Mouse (Mus musculus) MEL (cell line): ENCODE results near the gene Lbh. TPM values are rescaled to one million over a fixed set of nuclear protein-coding genes. Genes with fewer than 3 reads are reported as not detected.

Experiments
- DNase-seq: peaks from one replicate; pipeline ENCODE4 v3.0.0; 2011; ENCODE audit warnings: low read depth, low spot score
- H3K27ac ChIP-seq: 2 replicates; pipeline ENCODE4 v1.5.1; 2012; ENCODE audit warnings: low read depth, mild to moderate bottlenecking, control low read depth, low read length, moderate library complexity; ENCODE audit not compliant: control insufficient read depth
- H3K27me3 ChIP-seq, 2 experiments: fragments of 150-350 bp in 1 of 2; sonication (generic) in 1 of 2; 2 replicates each; pipeline ENCODE4 v1.6.1; 2012; ENCODE audit warnings: low read length in 2 of 2, mild to moderate bottlenecking in 2 of 2, improper control_type of control experiment in 1 of 2, moderate library complexity in 1 of 2; ENCODE audit not compliant: insufficient read depth in 2 of 2, control insufficient read depth in 1 of 2
- H3K36me3 ChIP-seq, 2 experiments: 2 replicates each; pipeline ENCODE4 v1.6.1; 2012 to 2014; ENCODE audit warnings: low read length in 2 of 2, improper control_type of control experiment in 1 of 2, inconsistent platforms in 1 of 2, mild to moderate bottlenecking in 1 of 2; ENCODE audit not compliant: insufficient read depth in 2 of 2, control insufficient read depth in 1 of 2
- H3K4me1 ChIP-seq, 2 experiments: fragments of 150-350 bp in 1 of 2; sonication (generic) in 1 of 2; 2 replicates each; pipeline ENCODE4 v1.6.1; 2012; ENCODE audit warnings: low read length in 2 of 2, improper control_type of control experiment in 1 of 2, mild to moderate bottlenecking in 1 of 2; ENCODE audit not compliant: insufficient read depth in 2 of 2, control insufficient read depth in 1 of 2
- H3K4me3 ChIP-seq, 2 experiments: fragments of 150-350 bp in 1 of 2; sonication (generic) in 1 of 2; 2 replicates each; pipeline ENCODE4 v1.5.1; 2012; ENCODE audit warnings: low read depth in 2 of 2, low read length in 2 of 2, mild to moderate bottlenecking in 2 of 2, moderate library complexity in 2 of 2, control low read depth in 1 of 2, improper control_type of control experiment in 1 of 2; ENCODE audit not compliant: control insufficient read depth in 1 of 2, insufficient read depth in 1 of 2
- H3K79me2 ChIP-seq: 2 replicates; pipeline ENCODE4 v1.6.1; 2012; ENCODE audit warnings: mild to moderate bottlenecking, low read length, moderate library complexity; ENCODE audit not compliant: control insufficient read depth, poor library complexity, insufficient read depth
- H3K9ac ChIP-seq: 2 replicates; pipeline ENCODE4 v1.6.1; 2012; ENCODE audit warnings: low read depth, mild to moderate bottlenecking, control low read depth, low read length, moderate library complexity; ENCODE audit not compliant: control insufficient read depth, poor library complexity, severe bottlenecking
- H3K9me3 ChIP-seq: fragments of 150-350 bp; sonication (generic); replicated peaks from 2 replicates; pipeline ENCODE4 v1.6.1; 2012; ENCODE audit warnings: mild to moderate bottlenecking, low read length, improper control_type of control experiment, moderate library complexity; ENCODE audit not compliant: insufficient read depth
- CHD1 ChIP-seq: IDR thresholded peaks from 2 replicates; pipeline ENCODE4 v1.6.1; 2012; ENCODE audit warnings: low read depth, mild to moderate bottlenecking, inconsistent platforms, low read length, improper control_type of control experiment
- CHD2 ChIP-seq: IDR thresholded peaks from 2 replicates; pipeline ENCODE4 v1.6.1; 2011; ENCODE audit warnings: low read length, improper control_type of control experiment
- ELF1 ChIP-seq: IDR thresholded peaks from 2 replicates; pipeline ENCODE4 v1.6.1; 2014; ENCODE audit warnings: low read depth, mild to moderate bottlenecking, inconsistent platforms, low read length, improper control_type of control experiment, moderate library complexity
- EP300 ChIP-seq, 2 experiments: IDR thresholded peaks; 2 replicates each; pipeline ENCODE4 v1.6.1; 2011; ENCODE audit warnings: improper control_type of control experiment in 2 of 2, low read length in 2 of 2, low read depth in 1 of 2, mild to moderate bottlenecking in 1 of 2
- GATA1 ChIP-seq: IDR thresholded peaks from 2 replicates; pipeline ENCODE4 v1.6.1; 2011; ENCODE audit warnings: low read depth, low read length, improper control_type of control experiment
- HCFC1 ChIP-seq: IDR thresholded peaks from 2 replicates; pipeline ENCODE4 v1.6.1; 2012; ENCODE audit warnings: low read depth, mild to moderate bottlenecking, inconsistent platforms, low read length, improper control_type of control experiment, moderate library complexity
- KAT2A ChIP-seq: conservative IDR thresholded peaks from 2 replicates; pipeline ENCODE4 v1.6.1; 2012; ENCODE audit warnings: low read depth, low read length, improper control_type of control experiment, inconsistent platforms
- MAX ChIP-seq: IDR thresholded peaks from 2 replicates; pipeline ENCODE4 v1.6.1; 2011; ENCODE audit warnings: low read length, improper control_type of control experiment
- MAZ ChIP-seq: IDR thresholded peaks from 2 replicates; pipeline ENCODE4 v1.6.1; 2012; ENCODE audit warnings: low read depth, mild to moderate bottlenecking, inconsistent platforms, low read length, improper control_type of control experiment
- MEF2A ChIP-seq: IDR thresholded peaks from 2 replicates; pipeline ENCODE4 v1.6.1; 2014; ENCODE audit warnings: low read depth, mild to moderate bottlenecking, inconsistent platforms, low read length, improper control_type of control experiment; ENCODE audit not compliant: poor library complexity, insufficient replicate concordance, severe bottlenecking; ENCODE audit errors: extremely low read depth
- MYB ChIP-seq: IDR thresholded peaks from 2 replicates; pipeline ENCODE4 v1.6.1; 2011; ENCODE audit warnings: mild to moderate bottlenecking, low read depth, low read length, improper control_type of control experiment
- NRF1 ChIP-seq: IDR thresholded peaks from 2 replicates; pipeline ENCODE4 v1.6.1; 2014; ENCODE audit warnings: low read depth, mild to moderate bottlenecking, inconsistent platforms, low read length, improper control_type of control experiment, moderate library complexity; ENCODE audit not compliant: poor library complexity, insufficient read depth, severe bottlenecking
- POLR2AphosphoS2 ChIP-seq: IDR thresholded peaks from 2 replicates; pipeline ENCODE4 v1.6.1; 2011; ENCODE audit warnings: low read length, improper control_type of control experiment
- RCOR1 ChIP-seq: IDR thresholded peaks from 2 replicates; pipeline ENCODE4 v1.6.1; 2012; ENCODE audit warnings: low read depth, mild to moderate bottlenecking, inconsistent platforms, low read length, improper control_type of control experiment
- SIN3A ChIP-seq: IDR thresholded peaks from 2 replicates; pipeline ENCODE4 v1.6.1; 2012; ENCODE audit warnings: low read length, improper control_type of control experiment, inconsistent platforms
- SMC3 ChIP-seq: IDR thresholded peaks from 2 replicates; pipeline ENCODE4 v1.6.1; 2011; ENCODE audit warnings: low read depth, low read length, improper control_type of control experiment
- TAL1 ChIP-seq: IDR thresholded peaks from 2 replicates; pipeline ENCODE4 v1.6.1; 2012; ENCODE audit warnings: mild to moderate bottlenecking, inconsistent platforms, low read length, moderate library complexity, mixed read lengths
- TCF12 ChIP-seq: IDR thresholded peaks from 2 replicates; pipeline ENCODE4 v1.6.1; 2014; ENCODE audit warnings: low read depth, mild to moderate bottlenecking, inconsistent platforms, low read length, improper control_type of control experiment, moderate library complexity
- UBTF ChIP-seq: IDR thresholded peaks from 2 replicates; pipeline ENCODE4 v1.6.1; 2012; ENCODE audit warnings: low read depth, mild to moderate bottlenecking, inconsistent platforms, low read length, improper control_type of control experiment, moderate library complexity, borderline replicate concordance; ENCODE audit not compliant: insufficient read depth
- USF2 ChIP-seq, 2 experiments: IDR thresholded peaks; 2 replicates each; pipeline ENCODE4 v1.6.1; 2011 to 2012; ENCODE audit warnings: improper control_type of control experiment in 2 of 2, low read length in 2 of 2, borderline replicate concordance in 1 of 2, inconsistent platforms in 1 of 2, low read depth in 1 of 2, mild to moderate bottlenecking in 1 of 2; ENCODE audit not compliant: insufficient read depth in 1 of 2
- ZC3H11A ChIP-seq: IDR thresholded peaks from 2 replicates; pipeline ENCODE4 v1.6.1; 2012; ENCODE audit warnings: low read depth, mild to moderate bottlenecking, inconsistent platforms, low read length, improper control_type of control experiment
- ZKSCAN1 ChIP-seq: IDR thresholded peaks from 2 replicates; pipeline ENCODE4 v1.6.1; 2012; ENCODE audit warnings: low read depth, mild to moderate bottlenecking, inconsistent platforms, low read length, improper control_type of control experiment, moderate library complexity
- ZMIZ1 ChIP-seq: IDR thresholded peaks from 2 replicates; pipeline ENCODE4 v1.6.1; 2012; ENCODE audit warnings: low read depth, mild to moderate bottlenecking, inconsistent platforms, low read length, improper control_type of control experiment, moderate library complexity
- polyA plus RNA-seq, 2 experiments: library from polyadenylated mRNA; stranded (reverse) in 1 of 2; unstranded in 1 of 2; fragments of >175 nt in 1 of 2; fragments of >200 nt in 1 of 2; gene quantifications; 2 replicates each; pipeline versions ENCODE4 v1.2.1 to v1.2.4; 2012; ENCODE audit warnings: low replicate concordance in 2 of 2, low read depth in 1 of 2; ENCODE audit not compliant: insufficient read length in 2 of 2, insufficient read depth in 1 of 2, missing spikeins in 1 of 2
- total RNA-seq: library from RNA; depleted of rRNA; stranded (reverse); fragments of 300-350 nt; gene quantifications from 2 replicates; pipeline ENCODE4 v1.2.3, GENCODE M21; 2012

Gene Lbh
- total and polyA plus RNA-seq, 3 experiments, result not detected

- no peaks in the 10 kb centered on the region for H3K4me1 ChIP-seq
- H3K9me3 ChIP-seq, result no peaks in the 10 kb centered on the region
- TF ChIP-seq SIN3A, result no peak
- TF ChIP-seq ZC3H11A, result no peak
- TF ChIP-seq MYB, result no peak
- no peak for TF ChIP-seq GATA1
- TF ChIP-seq HCFC1, result no peak
- TF ChIP-seq USF2 (IDR thresholded peaks at IDR 0.05; ENCODE audit: borderline replicate concordance in 1 of 2, insufficient read depth in 1 of 2, low read depth in 1 of 2, low read length in 2 of 2), result no peak
- TF ChIP-seq CHD1, result no peak
- no peak for TF ChIP-seq TCF12
- no peak for TF ChIP-seq POLR2AphosphoS2
- TF ChIP-seq MAX, result no peak
- no peak for TF ChIP-seq ZKSCAN1
- H3K27me3 ChIP-seq, result no peaks in the 10 kb centered on the region
- H3K9ac ChIP-seq, result no peak overlapping the region
- no peak overlapping the region for H3K27ac ChIP-seq
- no peaks in the 10 kb centered on the region for H3K79me2 ChIP-seq
- DNase-seq, result no peak
- no peak overlapping the region for H3K4me3 ChIP-seq
- H3K36me3 ChIP-seq, result no peaks in the 10 kb centered on the region
These were observed 15.0 kb downstream of the Lbh start for GRCm38 (mm10) chr17:72933116-72933515.

- peak; percentile 11 for DNase-seq
- TF ChIP-seq ZKSCAN1 (no peak), CHD2 (no peak)
- Histone ChIP-seq H3K79me2 (no peaks in the 10 kb centered on the region), H3K4me1 (no peaks in the 10 kb centered on the region), H3K27ac (no peak overlapping the region), H3K27me3 (no peaks in the 10 kb centered on the region), H3K9ac (no peak overlapping the region), H3K36me3 (no peaks in the 10 kb centered on the region), H3K9me3 (no peaks in the 10 kb centered on the region), H3K4me3 (no peak overlapping the region)
These were observed 16.0 kb downstream of the Lbh start for GRCm38 (mm10) chr17:72934146-72934545.

DNA sequence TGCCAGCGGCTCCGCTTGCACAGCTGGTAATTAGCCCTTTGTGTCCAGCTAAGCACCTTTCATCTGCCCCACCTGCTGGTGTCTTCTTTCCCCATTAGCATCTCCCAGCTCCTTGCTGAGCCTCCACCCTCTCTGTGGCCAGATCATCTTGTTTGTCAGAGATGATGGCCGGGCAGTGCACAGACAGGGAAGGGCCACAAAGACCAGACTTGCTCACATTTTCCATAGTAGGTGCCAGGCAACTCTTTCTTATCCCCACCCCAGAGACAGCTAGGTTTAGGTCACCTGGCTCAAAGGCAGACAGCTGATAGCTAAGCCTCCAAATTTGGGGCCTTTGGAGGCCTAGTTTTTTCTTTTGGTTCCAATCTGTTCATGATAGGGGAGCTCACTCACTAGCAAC is 16.5 kb downstream of the Lbh start:
- Histone ChIP-seq H3K4me1 (no peaks in the 10 kb centered on the region), H3K9ac (no peak overlapping the region), H3K4me3 (no peak overlapping the region), H3K36me3 (no peaks in the 10 kb centered on the region), H3K27me3 (no peaks in the 10 kb centered on the region), H3K9me3 (no peaks in the 10 kb centered on the region), H3K27ac (no peak overlapping the region), H3K79me2 (no peaks in the 10 kb centered on the region)
- TF ChIP-seq ELF1, result no peak
- TF ChIP-seq HCFC1, result no peak
- TF ChIP-seq CHD1, result no peak
- TF ChIP-seq KAT2A, result no peak
- TF ChIP-seq SMC3, result no peak
- TF ChIP-seq TAL1, result no peak
- no peak for TF ChIP-seq UBTF
- no peak for TF ChIP-seq GATA1
- no peak for TF ChIP-seq EP300 (IDR thresholded peaks at IDR 0.05; ENCODE audit: low read depth in 1 of 2, low read length in 2 of 2)
- TF ChIP-seq NRF1, result no peak
- no peak for TF ChIP-seq MYB
- no peak for TF ChIP-seq MAZ
- no peak for TF ChIP-seq ZC3H11A
- TF ChIP-seq RCOR1, result no peak
- TF ChIP-seq USF2 (IDR thresholded peaks at IDR 0.05; ENCODE audit: borderline replicate concordance in 1 of 2, insufficient read depth in 1 of 2, low read depth in 1 of 2, low read length in 2 of 2), result no peak
- no peak for TF ChIP-seq MEF2A
- no peak for TF ChIP-seq SIN3A
- no peak for TF ChIP-seq ZMIZ1
- no peak for DNase-seq
